Mouse (Mus musculus) embryo, embryonic 9.5 days (tissue): ENCODE measurements around the gene Gnpat.
"Not testable (repeated sequence)": the region's sequence is repeated elsewhere in the genome, so short reads cannot be mapped to it uniquely, and the experiment has no call there.

Experiments used
- DNase-seq: peaks from one replicate; pipeline ENCODE4 v3.0.0-alpha.2; 2017; ENCODE audit errors: extremely low spot score

The Gnpat gene

GRCm38 (mm10) chr8:124842929-124843328 lies 19.9 kb upstream of the Gnpat start:
- DNase-seq = not testable (repeated sequence)

GRCm38 (mm10) chr8:124845131-124845530 lies 17.7 kb upstream of the Gnpat start:
- no peak for DNase-seq

- DNase-seq = no peak
Observed at GRCm38 (mm10) chr8:124845573-124845972, 17.3 kb upstream of the Gnpat start.

GRCm38 (mm10) chr8:124853511-124853910 lies 9.3 kb upstream of the Gnpat start:
- no peak for DNase-seq

GRCm38 (mm10) chr8:124859466-124859865 lies 3.4 kb upstream of the Gnpat start:
- DNase-seq = no peak

GRCm38 (mm10) chr8:124860188-124860587 lies 2.6 kb upstream of the Gnpat start:
- no peak for DNase-seq

- no peak for DNase-seq
Observed at GRCm38 (mm10) chr8:124863163-124863677, 387 bp downstream of the Gnpat start.

GRCm38 (mm10) chr8:124863729-124864128 lies 896 bp downstream of the Gnpat start:
- peak; percentile 36 for DNase-seq

GRCm38 (mm10) chr8:124866669-124867068 lies 3.8 kb downstream of the Gnpat start:
- DNase-seq = no peak

- no peak for DNase-seq
Observed at GRCm38 (mm10) chr8:124867126-124867525, 4.3 kb downstream of the Gnpat start.

GRCm38 (mm10) chr8:124869708-124870107 lies 6.9 kb downstream of the Gnpat start:
- DNase-seq = no peak

- no peak for DNase-seq
Observed at GRCm38 (mm10) chr8:124871474-124871873, 8.6 kb downstream of the Gnpat start.

GRCm38 (mm10) chr8:124872081-124872480 lies 9.2 kb downstream of the Gnpat start:
- no peak for DNase-seq

GRCm38 (mm10) chr8:124872690-124873089 lies 9.9 kb downstream of the Gnpat start:
- no peak for DNase-seq

GRCm38 (mm10) chr8:124878141-124878540 lies 15.3 kb downstream of the Gnpat start:
- no peak for DNase-seq

GRCm38 (mm10) chr8:124878946-124879526 lies 16.2 kb downstream of the Gnpat start:
- DNase-seq = no peak

- no peak for DNase-seq
Observed at GRCm38 (mm10) chr8:124888385-124888784, 25.6 kb downstream of the Gnpat start.

GRCm38 (mm10) chr8:124892596-124892995 lies 29.8 kb downstream of the Gnpat start:
- no peak for DNase-seq

- no peak for DNase-seq
Observed at GRCm38 (mm10) chr8:124896010-124896631, 33.3 kb downstream of the Gnpat start.

GRCm38 (mm10) chr8:124896632-124897385 lies 34.0 kb downstream of the Gnpat start:
- peak; percentile 76 for DNase-seq

GRCm38 (mm10) chr8:124897386-124898250 lies 34.8 kb downstream of the Gnpat start, which contains the start of the genes Exoc8 and Sprtn:
Gene Exoc8, minus strand, starts transcription at chr8:124897705.
Gene Sprtn, plus strand, starts transcription at chr8:124897886.
- DNase-seq = peak; percentile 97
